Mouse (Mus musculus) common myeloid progenitor, adult 5-6 weeks (primary cell): ENCODE measurements around the gene Cep350. TPM values are rescaled to one million over a fixed set of nuclear protein-coding genes. Genes with fewer than 3 reads are reported as not detected.
"Not testable (repeated sequence)": the region's sequence is repeated elsewhere in the genome, so short reads cannot be mapped to it uniquely, and the experiment has no call there.

Experiments
- ATAC-seq: replicated peaks from 2 replicates; pipeline ENCODE4 v1.8.0; 2016; ENCODE audit warnings: low read depth, mild to moderate bottlenecking, moderate TSS enrichment, inconsistent platforms; ENCODE audit not compliant: poor library complexity, severe bottlenecking
- total RNA-seq: library from RNA; stranded (forward); fragments of 200-1000, 187-1606 nt; gene quantifications from 2 replicates; pipeline ENCODE4 v1.2.3, GENCODE M21; 2017

The Cep350 gene
- total RNA-seq, 1 experiment from 2014 or later, result 78.7 TPM

DNA sequence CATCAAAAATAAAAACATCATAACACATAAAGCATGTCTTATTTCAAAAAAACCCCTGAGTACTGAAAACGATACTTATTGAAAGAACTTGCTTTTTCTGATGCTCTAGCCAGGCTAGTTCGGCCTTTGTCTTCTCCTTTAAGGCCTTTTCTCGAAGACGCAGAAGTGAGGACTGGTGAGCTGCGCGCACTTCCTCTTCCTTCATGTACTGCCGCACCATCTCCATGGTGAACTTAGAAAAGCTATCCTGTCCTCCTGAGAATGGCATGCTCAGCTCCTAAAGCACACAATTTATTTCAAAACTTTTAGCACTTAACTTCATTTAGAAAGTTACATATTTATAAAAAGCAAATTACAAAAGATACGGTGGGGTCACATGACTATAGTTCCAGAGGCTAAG, 71.7 kb downstream of the Cep350 start:
- ATAC-seq, result no peak

DNA sequence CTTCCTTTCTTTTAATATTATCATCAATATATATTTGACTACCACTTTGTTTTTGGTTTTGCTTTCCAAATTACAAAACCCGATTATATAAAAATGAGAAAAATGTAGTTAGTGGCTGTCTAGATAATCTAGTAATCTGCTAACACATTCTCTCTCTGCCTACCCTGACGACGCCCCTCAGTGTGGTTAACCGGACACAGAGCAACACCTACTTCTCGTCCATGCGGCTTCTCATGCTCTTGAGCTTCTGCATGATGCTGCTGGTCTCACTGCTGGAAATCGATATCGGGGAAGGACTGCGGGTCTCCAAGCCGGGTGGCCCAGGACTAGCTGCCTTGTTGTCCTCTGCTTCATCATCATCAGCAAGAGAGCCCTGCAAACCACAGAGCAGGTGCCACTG, 78.7 kb downstream of the Cep350 start:
- 0 out of 2 replicates have a peak, but pooled peaks have one; percentile 32 for ATAC-seq

DNA sequence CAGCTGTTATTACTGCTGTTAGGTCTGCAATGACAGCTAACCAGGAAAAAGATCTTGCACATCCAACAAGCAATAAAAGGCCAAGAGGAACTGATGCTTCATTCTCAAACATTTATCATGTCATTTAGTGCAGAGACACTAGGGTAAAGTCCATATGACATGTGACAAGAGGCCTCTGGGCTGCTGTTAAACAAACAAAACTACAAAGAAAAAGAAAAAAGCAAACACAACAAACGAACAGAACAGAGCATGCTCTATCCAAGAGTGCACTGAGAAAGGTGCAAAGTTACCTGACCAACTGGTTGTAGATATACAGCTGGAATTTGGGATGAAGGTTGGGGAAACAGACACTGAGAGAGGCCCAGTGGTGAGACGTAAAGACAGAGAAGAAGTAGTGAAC, 86.2 kb downstream of the Cep350 start:
- no peak for ATAC-seq

DNA sequence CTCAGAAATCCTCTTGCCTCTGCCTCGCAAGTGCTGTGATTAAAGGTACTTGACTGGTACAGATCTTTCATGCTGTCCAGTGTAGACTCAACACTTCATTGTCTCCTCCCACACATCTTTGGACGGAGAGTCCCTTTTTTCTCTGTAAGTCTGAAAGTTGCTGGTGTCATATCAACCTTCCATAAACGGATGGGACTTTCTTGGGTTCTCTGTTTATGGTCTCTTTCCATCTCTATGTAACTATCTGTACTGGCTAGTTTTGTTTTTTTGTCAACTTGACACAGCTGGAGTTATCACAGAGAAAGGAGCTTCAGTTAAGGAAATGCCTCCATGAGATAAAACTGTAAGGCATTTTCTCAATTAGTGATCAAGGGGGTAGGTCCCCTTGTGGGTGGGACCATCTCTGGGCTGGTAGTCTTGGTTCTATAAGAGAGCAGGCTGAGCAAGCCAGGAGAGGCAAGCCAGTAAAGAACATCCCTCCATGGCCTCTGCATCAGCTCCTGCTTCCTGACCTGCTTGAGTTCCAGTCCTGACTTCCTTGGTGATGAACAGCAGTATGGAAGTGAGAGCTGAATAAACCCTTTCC, 90.3 kb downstream of the Cep350 start:
- not testable (repeated sequence) for ATAC-seq

DNA sequence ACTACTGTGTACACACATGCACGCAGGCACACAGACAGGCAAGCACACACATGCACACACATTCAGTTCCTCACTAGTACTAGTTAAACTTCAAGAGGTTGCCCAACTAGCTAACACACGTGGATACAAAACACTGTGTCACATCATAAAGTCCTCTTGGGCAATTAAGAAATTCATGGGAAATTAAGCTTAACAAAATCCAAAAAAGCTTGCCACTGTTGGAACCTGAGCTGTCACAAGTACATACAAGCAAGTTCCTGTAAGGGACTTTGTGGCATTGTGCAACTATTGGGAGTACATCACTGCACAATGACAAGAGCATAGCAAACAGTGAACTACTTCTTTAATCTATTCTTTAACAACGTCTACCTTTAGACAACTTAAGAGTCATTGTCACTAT, 93.5 kb downstream of the Cep350 start:
- ATAC-seq, result no peak

DNA sequence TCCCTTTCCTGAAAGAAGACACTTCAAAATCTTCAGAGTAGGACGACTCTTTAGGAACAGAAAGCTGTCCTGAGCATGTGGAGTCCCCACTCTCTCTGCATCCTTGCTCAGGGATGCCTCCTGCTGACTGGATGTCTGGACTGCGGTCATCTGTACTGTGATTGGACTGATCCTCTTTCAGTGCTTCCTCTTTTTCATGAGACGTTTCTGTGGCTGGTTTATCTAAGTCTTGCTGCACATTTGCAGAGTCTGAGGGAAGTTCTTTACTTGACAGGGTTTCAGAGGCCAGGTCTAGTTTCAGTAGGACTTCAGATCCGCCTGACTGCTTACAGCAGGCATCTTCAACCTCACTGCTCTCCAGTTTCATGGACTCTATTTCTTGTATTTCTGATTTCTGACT, 110.1 kb downstream of the Cep350 start:
- peak; percentile 99 for ATAC-seq

DNA sequence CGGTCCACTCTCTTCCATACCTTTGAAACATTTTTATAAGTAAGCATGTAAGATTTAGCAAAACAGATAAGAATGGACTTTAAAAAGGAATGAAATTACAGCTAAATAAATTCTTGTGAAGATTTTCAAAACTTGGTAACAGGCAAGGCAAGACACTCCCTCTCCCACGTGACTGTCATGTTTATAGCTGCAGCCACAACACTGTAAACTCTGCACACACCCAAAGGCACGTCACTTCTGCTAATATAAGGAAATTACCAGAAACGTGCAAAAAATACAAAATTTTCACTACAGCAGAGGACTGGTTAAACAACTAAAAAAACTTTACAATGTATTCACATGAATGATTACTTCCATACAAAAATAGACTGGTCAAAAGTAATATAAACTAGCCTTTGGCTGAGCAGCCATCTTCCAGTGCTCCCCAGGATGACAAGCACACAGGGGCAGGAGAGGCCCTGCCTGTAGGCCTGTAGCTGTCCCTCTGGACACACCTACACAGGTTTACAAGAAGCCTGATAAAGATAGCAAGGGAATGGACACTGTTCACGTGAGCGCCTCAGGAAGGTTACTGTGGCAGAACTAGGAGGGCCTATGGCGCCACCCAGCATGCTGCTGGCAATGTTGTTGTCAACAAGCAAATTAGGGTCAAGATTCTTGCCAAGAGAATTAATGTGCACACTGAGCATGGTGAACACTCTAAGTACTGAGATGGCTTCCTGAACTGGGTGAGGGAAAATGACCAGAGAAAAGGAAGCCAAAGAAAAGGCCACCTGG, 117.9 kb downstream of the Cep350 start:
- no peak for ATAC-seq

DNA sequence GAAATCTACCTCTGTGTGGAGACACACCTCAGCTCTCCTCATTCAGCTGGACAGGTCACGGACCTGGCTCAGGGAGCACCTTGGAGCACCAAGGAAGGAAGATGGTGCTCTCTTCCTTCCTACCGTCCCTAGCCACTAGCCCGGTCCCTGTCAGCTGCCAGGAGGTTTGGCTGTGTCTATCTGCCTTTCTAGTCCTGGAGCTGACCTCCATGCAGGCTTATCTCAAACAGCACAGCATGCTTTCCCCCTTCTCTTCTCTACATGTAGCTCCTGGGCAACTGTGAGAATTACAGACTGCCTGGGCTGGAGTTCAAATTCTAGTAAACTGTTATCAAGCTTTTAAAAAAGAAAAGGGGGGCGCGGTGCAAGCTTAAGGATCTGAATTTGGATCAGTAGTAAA, 120.0 kb downstream of the Cep350 start:
- ATAC-seq, result no peak

DNA sequence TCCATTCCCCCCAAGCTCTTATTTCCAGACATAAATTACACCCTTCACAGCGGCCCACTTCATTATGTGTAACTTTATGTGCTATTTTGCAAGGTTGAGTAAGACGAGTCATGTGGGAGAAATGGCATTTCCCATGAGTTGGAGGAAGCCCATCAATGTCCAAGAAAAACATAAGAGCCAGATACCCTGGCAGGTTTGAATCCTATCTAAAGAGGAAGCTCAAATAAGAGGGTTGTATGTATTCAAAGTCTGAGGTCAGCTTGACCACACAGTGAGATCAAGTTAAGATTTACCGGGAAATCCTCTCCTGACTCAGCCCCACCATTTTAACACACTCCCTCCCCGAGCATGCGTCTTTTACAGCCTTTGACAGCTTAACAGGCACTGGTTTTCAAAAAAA, 128.8 kb downstream of the Cep350 start:
- ATAC-seq, result peak; percentile 32; the same call in 1 of the 2 replicates

DNA sequence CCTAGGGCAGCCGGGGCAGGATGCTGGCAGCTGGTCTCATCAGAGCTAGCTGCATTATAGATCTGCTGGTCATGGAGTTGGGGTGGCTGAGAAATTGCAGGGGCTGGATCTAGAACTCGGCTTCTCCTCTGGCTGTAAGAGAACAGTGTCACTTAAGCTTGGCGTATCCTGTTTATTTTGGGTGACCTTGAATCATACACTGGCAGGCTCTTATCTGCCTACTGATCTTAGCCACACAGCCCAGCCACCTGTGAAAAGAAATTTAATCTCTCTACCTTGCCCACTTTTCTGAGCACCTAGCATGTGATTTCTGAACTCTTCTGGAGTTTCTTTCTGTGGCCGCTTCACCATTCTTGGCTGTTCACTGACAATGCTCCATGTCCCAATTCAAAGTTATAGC, 129.5 kb downstream of the Cep350 start:
- no peak for ATAC-seq

DNA sequence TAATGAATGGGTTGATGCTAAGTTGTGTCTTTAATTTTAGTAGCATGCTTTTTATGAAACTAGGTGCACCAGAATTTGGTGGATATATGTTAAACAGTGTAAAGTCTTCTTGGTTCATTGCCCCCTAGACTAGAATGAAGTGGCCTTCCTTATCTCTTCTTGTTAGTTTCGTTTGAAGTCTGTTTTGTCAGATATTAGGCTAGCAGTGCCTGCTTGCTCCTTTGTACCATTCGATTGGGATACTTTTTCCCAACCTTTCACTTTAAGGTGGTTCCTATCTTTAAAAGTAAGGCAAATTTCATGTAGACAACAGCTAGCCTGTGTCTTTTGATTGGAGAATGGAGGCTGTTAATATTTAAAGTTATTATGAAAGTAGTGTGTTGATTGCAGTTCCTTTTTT, 137.4 kb downstream of the Cep350 start:
- no peak for ATAC-seq

DNA sequence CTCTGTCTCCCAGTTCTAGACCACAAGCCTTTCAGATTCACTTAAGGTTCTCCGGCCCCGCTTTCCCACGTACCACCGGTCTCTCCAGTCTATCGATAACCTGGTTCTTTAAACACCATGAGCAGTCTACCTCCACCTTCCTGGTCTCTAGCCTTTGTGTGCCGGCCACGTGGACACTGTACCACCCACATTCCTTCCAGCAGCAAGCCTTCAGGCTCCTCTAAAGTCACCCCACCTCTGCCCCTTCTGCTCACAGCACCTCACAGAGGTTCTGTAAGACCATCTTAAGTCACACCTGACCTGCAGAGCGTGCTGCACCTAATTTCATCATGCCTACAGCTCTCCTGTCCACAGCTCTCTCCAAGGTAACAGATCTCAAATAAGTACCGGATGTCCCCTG, 139.4 kb downstream of the Cep350 start:
- ATAC-seq, result no peak

DNA sequence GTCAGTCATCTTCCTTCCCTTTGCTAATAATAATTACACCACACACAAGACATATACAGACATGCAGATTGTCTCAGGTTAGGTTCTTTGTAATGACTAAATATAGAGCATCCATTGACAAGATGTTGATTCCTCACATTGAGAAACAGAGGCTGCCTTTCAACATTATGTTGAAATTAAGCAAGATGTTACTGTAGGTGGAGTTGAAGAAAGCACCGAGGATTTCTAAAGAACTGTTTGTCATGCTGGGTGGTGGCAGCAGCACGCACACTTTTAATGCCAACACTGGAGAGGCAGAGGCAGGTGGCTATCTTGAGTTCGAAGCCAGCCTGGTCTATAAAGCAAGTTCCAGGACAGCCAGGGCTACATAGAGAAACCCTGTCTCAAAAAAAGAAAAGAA, 141.1 kb downstream of the Cep350 start:
- no peak for ATAC-seq

DNA sequence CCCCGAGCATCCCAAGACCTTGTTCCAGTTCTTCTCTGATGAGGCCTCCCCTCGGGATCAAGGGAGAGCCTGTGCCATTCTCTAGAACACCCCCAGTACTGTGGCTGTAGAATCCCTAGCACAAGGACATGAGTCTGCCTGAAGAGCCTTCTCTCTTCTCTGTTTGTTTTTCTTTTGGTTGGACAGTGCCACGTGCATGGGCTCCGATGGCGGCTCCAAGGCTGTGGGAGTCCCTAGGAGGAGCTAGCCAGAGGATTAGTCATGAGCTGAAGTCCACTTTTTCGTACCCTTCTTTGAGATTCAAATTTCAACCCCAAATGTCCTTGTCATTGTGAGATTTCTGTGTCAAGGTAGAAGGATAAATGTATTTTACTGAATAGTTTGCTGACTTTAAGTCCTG, 142.2 kb downstream of the Cep350 start:
- no peak for ATAC-seq

DNA sequence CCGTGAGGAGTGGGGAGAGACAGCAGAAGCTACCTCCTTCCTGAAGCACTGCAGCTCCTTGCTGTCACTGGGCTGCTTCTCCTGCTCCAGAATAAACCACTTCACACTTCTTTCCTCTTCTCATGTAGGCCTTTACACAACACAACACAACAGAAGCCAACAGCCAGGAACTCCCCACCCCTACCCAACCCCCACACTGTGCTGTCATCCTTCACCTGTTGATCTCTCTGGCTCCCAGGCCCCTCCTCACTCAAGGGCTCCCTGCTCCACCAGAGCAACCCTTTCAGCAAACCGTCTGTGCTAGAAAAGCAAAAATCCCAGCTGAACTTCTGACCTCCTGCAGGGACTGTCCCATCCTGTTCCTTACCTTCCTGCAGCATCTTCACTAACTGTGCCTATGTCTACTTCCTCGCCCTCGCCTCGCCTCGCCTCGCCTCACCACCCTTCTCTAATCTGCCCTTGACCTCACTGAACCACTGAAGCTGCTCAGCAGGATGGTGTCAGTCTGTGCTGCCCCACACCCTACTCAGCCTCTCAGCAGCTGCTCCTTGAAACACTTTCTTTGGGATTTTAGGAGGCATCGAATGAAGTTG, 145.3 kb downstream of the Cep350 start:
- no peak for ATAC-seq

DNA sequence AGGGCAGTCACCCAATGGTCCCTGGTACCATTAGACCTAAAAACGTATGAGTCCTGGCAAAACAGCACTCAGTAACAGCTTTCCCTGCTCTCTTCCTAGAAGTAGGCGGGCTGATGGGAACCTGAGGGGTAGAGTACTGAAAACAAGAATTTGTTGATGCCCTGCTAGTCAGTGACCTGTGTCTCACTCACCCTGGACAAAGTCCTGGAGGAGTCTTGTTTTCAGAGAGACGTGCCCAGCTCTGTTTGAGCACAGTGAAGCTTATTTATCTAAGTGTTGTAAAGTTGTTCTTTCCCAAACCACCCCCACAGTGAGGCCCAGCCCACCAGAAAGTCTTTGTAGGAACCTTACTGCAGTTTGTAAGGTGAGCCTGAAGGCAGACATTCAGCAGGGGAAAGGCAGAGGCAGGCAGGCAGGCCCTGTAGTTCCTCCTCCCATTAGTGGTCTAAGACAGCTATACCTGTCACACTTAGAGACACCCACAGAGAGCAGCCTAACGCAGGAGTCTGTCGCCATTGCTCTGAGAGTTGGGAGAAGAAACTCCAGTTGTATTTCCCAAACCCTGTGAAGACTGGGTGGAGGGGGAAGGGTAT, 146.2 kb downstream of the Cep350 start:
- no peak for ATAC-seq

DNA sequence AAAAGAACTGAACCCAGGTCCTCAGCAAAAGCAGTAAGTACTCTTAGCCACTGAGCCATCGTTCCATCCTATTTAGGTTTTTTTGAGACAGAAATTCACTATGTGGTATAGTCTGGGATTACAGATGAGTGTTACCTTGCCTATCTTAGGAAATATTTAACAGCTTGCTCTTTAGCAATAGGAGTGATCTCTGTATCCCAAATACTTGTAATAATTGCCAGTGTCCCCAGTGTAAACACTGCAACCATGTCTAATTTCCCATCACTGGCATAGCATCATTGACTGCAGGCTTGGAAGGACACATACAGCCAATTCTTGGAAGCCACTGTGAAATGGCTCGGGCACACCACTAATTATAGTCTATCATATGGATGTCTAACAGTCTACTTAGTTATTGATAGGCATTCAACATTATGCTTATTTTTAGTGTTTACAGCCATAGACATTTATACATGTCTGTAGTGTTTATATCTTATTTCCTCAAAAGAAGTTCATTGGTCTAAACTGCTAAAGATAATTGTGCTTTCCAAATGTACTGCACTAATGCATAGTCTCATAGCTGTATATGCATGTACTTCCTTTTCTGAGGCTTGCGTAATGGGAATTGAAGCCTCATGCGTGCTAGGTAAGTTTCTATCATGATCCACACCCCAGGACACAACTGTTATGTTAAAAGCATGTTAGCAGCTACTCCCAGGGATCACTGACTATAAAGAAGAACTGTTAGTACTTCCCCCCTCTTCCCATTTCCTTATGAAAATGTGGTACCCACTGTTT, 146.9 kb downstream of the Cep350 start:
- ATAC-seq, result no peak

DNA sequence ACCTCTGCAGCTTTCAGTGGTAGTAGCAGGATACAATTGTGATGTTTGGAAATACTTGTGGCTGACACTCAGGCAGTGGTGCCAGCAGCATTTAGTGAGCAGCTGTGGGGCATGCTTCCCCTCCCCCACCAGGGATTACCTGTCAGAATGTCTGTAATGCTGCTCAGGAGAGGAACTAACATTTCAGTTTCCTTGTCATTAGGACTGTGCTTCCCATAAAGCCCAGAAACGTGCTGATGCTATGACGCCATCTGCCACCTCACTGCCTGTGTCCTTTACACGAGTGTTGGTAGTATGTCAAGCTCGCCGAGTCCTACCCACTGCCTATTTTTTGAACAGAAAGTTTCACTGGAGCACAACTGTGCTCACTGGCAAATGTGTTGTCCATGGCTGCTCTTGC, 152.4 kb downstream of the Cep350 start:
- 0 out of 2 replicates have a peak, but pooled peaks have one; percentile 11 for ATAC-seq

DNA sequence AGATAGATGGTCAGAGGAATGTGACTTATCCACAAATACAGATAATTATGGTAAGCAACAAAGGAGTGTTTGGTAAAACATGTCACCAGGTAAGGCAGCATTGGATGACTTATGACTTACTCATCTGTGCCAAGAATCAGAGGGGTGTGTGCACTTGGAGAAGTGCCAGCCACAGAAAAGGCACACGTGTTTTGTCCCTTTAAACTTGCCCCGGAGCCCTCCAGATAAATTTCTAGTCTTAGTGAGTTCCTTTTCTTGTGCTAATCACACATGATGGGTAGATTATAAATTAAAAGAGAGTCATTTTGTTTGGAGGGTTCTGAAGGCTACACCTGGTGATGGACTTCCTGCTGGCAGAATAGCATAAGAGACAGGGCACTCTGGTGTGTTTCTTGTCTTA, 156.9 kb downstream of the Cep350 start:
- no peak for ATAC-seq
